Mouse (Mus musculus): ENCODE results near the gene Rbl2. TPM values are rescaled to one million over a fixed set of nuclear protein-coding genes. Genes with fewer than 3 reads are reported as not detected.

Rbl2 gene
- polyA plus RNA-seq, 1 experiment, result 24.2 TPM

- no peak overlapping the region for H3K4me3 ChIP-seq (replicated peaks; ENCODE audit: extremely low read depth, low read depth, low read length)
- no peak for TF ChIP-seq POLR2A (IDR thresholded peaks at IDR 0.05; ENCODE audit: borderline replicate concordance, extremely low read depth, low read depth, low read length)
- no peak for TF ChIP-seq CTCF (IDR thresholded peaks at IDR 0.05; ENCODE audit: insufficient read depth, low read length)
- H3K4me1 ChIP-seq (ENCODE audit: control insufficient read depth, insufficient read depth, low read length), result no peaks in the 10 kb centered on the region
- no peak for DNase-seq
- WGBS, result 65% methylated on average over 3 of the region's 3 CpGs
These were observed 79.4 kb downstream of the Rbl2 start for GRCm38 (mm10) chr8:91149298-91149697.

GRCm38 (mm10) chr8:91151531-91151930 is 81.7 kb downstream of the Rbl2 start:
- DNase-seq, result no peak
- WGBS, result 92% methylated on average over 7 of the region's 7 CpGs
- no peak for TF ChIP-seq POLR2A (IDR thresholded peaks at IDR 0.05; ENCODE audit: borderline replicate concordance, extremely low read depth, low read depth, low read length)
- no peak for TF ChIP-seq CTCF (IDR thresholded peaks at IDR 0.05; ENCODE audit: insufficient read depth, low read length)
- Histone ChIP-seq H3K4me3 (replicated peaks; ENCODE audit: extremely low read depth, low read depth, low read length) (no peak overlapping the region), H3K4me1 (ENCODE audit: control insufficient read depth, insufficient read depth, low read length) (no peaks in the 10 kb centered on the region)

- Histone ChIP-seq H3K4me1 (ENCODE audit: control insufficient read depth, insufficient read depth, low read length) (no peaks in the 10 kb centered on the region), H3K4me3 (replicated peaks; ENCODE audit: extremely low read depth, low read depth, low read length) (no peak overlapping the region)
- WGBS, result 73% methylated on average over 3 of the region's 3 CpGs
- no peak for DNase-seq
- TF ChIP-seq CTCF (IDR thresholded peaks at IDR 0.05; ENCODE audit: insufficient read depth, low read length) (no peak), POLR2A (IDR thresholded peaks at IDR 0.05; ENCODE audit: borderline replicate concordance, extremely low read depth, low read depth, low read length) (no peak)
These were observed 84.0 kb downstream of the Rbl2 start for GRCm38 (mm10) chr8:91153831-91154230.

- WGBS, result 47% methylated on average over 6 of the region's 6 CpGs
- 0 out of 2 replicates have a peak, but pooled peaks have one; percentile 4 for TF ChIP-seq CTCF (IDR thresholded peaks at IDR 0.05; ENCODE audit: insufficient read depth, low read length)
- TF ChIP-seq POLR2A (IDR thresholded peaks at IDR 0.05; ENCODE audit: borderline replicate concordance, extremely low read depth, low read depth, low read length), result no peak
- DNase-seq, result peak; percentile 12
These were observed 84.7 kb downstream of the Rbl2 start for GRCm38 (mm10) chr8:91154564-91154963.

GRCm38 (mm10) chr8:91158617-91159016 is 88.8 kb downstream of the Rbl2 start:
- H3K4me3 ChIP-seq (replicated peaks; ENCODE audit: extremely low read depth, low read depth, low read length), result no peak overlapping the region
- DNase-seq, result no peak
- WGBS, result 84% methylated on average over 10 of the region's 10 CpGs

More at GRCm38 (mm10) chr8:91154564-91154963, 84.7 kb downstream of the Rbl2 start:
- Histone ChIP-seq H3K4me1 (ENCODE audit: control insufficient read depth, insufficient read depth, low read length) (no peaks in the 10 kb centered on the region), H3K4me3 (replicated peaks; ENCODE audit: extremely low read depth, low read depth, low read length) (no peak overlapping the region)

GRCm38 (mm10) chr8:91159959-91160800 is 90.3 kb downstream of the Rbl2 start:
- 49% methylated on average over 15 of the region's 15 CpGs for WGBS
- Histone ChIP-seq H3K4me3 (replicated peaks; ENCODE audit: extremely low read depth, low read depth, low read length) (no peak overlapping the region), H3K4me1 (ENCODE audit: control insufficient read depth, insufficient read depth, low read length) (no peaks in the 10 kb centered on the region)
- no peak for TF ChIP-seq POLR2A (IDR thresholded peaks at IDR 0.05; ENCODE audit: borderline replicate concordance, extremely low read depth, low read depth, low read length)
- TF ChIP-seq CTCF (IDR thresholded peaks at IDR 0.05; ENCODE audit: insufficient read depth, low read length), result no peak
- no peak for DNase-seq

More at GRCm38 (mm10) chr8:91158617-91159016, 88.8 kb downstream of the Rbl2 start:
- TF ChIP-seq CTCF (IDR thresholded peaks at IDR 0.05; ENCODE audit: insufficient read depth, low read length), result no peak
- no peaks in the 10 kb centered on the region for H3K4me1 ChIP-seq (ENCODE audit: control insufficient read depth, insufficient read depth, low read length)

- DNase-seq, result no peak
These were observed 100.3 kb downstream of the Rbl2 start for GRCm38 (mm10) chr8:91170152-91170551.

GRCm38 (mm10) chr8:91170914-91171313 is 101.1 kb downstream of the Rbl2 start:
- no peak for DNase-seq
- no peak for TF ChIP-seq POLR2A (IDR thresholded peaks at IDR 0.05; ENCODE audit: borderline replicate concordance, extremely low read depth, low read depth, low read length)
- TF ChIP-seq CTCF (IDR thresholded peaks at IDR 0.05; ENCODE audit: insufficient read depth, low read length), result no peak
- no peaks in the 10 kb centered on the region for H3K4me1 ChIP-seq (ENCODE audit: control insufficient read depth, insufficient read depth, low read length)
- no peak overlapping the region for H3K4me3 ChIP-seq (replicated peaks; ENCODE audit: extremely low read depth, low read depth, low read length)
- WGBS, result 63% methylated on average over 14 of the region's 14 CpGs

More at GRCm38 (mm10) chr8:91170152-91170551, 100.3 kb downstream of the Rbl2 start:
- TF ChIP-seq CTCF (IDR thresholded peaks at IDR 0.05; ENCODE audit: insufficient read depth, low read length), result no peak
- TF ChIP-seq POLR2A (IDR thresholded peaks at IDR 0.05; ENCODE audit: borderline replicate concordance, extremely low read depth, low read depth, low read length), result no peak
- Histone ChIP-seq H3K4me3 (replicated peaks; ENCODE audit: extremely low read depth, low read depth, low read length) (no peak overlapping the region), H3K4me1 (ENCODE audit: control insufficient read depth, insufficient read depth, low read length) (no peaks in the 10 kb centered on the region)
- 73% methylated on average over 6 of the region's 6 CpGs for WGBS

GRCm38 (mm10) chr8:91171605-91172004 is 101.7 kb downstream of the Rbl2 start:
- DNase-seq, result no peak
- WGBS, result 71% methylated on average over 13 of the region's 13 CpGs
- TF ChIP-seq CTCF (IDR thresholded peaks at IDR 0.05; ENCODE audit: insufficient read depth, low read length), result no peak
- TF ChIP-seq POLR2A (IDR thresholded peaks at IDR 0.05; ENCODE audit: borderline replicate concordance, extremely low read depth, low read depth, low read length), result no peak
- H3K4me3 ChIP-seq (replicated peaks; ENCODE audit: extremely low read depth, low read depth, low read length), result no peak overlapping the region
- no peaks in the 10 kb centered on the region for H3K4me1 ChIP-seq (ENCODE audit: control insufficient read depth, insufficient read depth, low read length)

Other genes with a start within 250 kb of the Rbl2 start
- gene Chd9, start 241.7 kb upstream of the Rbl2 start, polyA plus RNA-seq (2012; rRNA removed), result 93.5 and 129 TPM in 2 replicates
- gene Aktip, start 129.9 kb downstream of the Rbl2 start, polyA plus RNA-seq (2012; rRNA removed), result 29.0 and 41.9 TPM in 2 replicates
- 1.6 and 3.6 TPM in 2 replicates for gene Rpgrip1l, start 243.2 kb downstream of the Rbl2 start, polyA plus RNA-seq (2012; rRNA removed)
- gene Fto, start 243.5 kb downstream of the Rbl2 start, polyA plus RNA-seq (2012; rRNA removed), result 25.6 and 39.7 TPM in 2 replicates

Measured in lung, adult 2 months (tissue).